Mouse (Mus musculus): ENCODE data around the gene Ptk7.

- TF ChIP-seq CTCF (IDR thresholded peaks at IDR 0.05; ENCODE audit: extremely low read depth, insufficient read length, insufficient replicate concordance, low read depth, low read length) (no peak), POLR2A (IDR thresholded peaks at IDR 0.05; ENCODE audit: low read depth, low read length) (no peak)
Observed at GRCm38 (mm10) chr17:46667712-46668111, 38.4 kb upstream of the Ptk7 start.

Data from small intestine, adult 2 months (tissue).